ENCODE assay signal across 21 mouse cellular contexts in the genomic region with DNA sequence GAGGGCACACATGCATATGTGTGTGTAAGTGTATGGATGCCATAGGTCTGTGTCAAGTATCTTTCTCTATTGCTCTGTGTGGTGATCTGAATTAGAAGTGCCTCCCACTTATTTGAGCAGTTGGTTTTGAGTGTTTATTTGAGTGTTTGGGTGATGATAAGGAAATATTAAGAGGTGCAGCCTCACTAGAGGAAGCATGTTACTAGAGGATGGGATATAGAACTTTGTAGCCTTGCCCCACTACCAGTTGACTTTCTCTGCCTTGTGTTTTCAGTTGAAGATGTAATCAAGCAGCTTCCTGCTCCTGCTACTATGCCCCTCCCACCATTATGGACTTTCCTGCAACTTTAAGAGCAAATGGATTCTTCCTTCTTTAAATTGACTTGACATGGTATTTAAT.
"Had no signal": no experiment of that assay in that cellular context is flagged by ENCODE, and none has a peak within 500 bp of the region (broad histone marks: within the 10 kb centered on the region; RNA-seq: fewer than 3 reads in every experiment).

No protein-coding gene starts in this region.

- ATAC-seq: hindbrain, postnatal 0 days; intestine, postnatal 0 days; liver, embryonic 12.5 days had no signal

- DNase-seq: gastrocnemius, postnatal 10 days; gastrocnemius, postnatal 25 days; heart, adult 18-20 months; heart, postnatal 14 days; heart, postnatal 36 days; kidney, adult 18-20 months; kidney, adult 8-10 months; kidney, postnatal 14 days; kidney, postnatal 36 days; layer of hippocampus, adult 9-11 months; layer of hippocampus, postnatal 36 days; left cerebral cortex, postnatal 4 days had no signal

- H3K4me3 ChIP-seq: heart, embryonic 13.5 days; heart, embryonic 15.5 days; hindbrain, embryonic 13.5 days; hindbrain, embryonic 15.5 days; limb, embryonic 13.5 days; limb, embryonic 15.5 days; liver, embryonic 12.5 days had no signal

- H3K27me3 ChIP-seq: heart, embryonic 13.5 days; heart, embryonic 15.5 days; hindbrain, embryonic 13.5 days; hindbrain, embryonic 15.5 days; limb, embryonic 13.5 days; limb, embryonic 15.5 days; liver, embryonic 12.5 days had no signal

- H3K9me3 ChIP-seq: heart, embryonic 13.5 days; heart, embryonic 15.5 days; hindbrain, embryonic 13.5 days; hindbrain, embryonic 15.5 days; limb, embryonic 13.5 days; limb, embryonic 15.5 days; liver, embryonic 12.5 days had no signal

- H3K36me3 ChIP-seq: heart, embryonic 13.5 days; heart, embryonic 15.5 days; hindbrain, embryonic 13.5 days; hindbrain, embryonic 15.5 days; limb, embryonic 13.5 days; limb, embryonic 15.5 days; liver, embryonic 12.5 days had no signal

- H3K4me1 ChIP-seq: heart, embryonic 13.5 days; heart, embryonic 15.5 days; hindbrain, embryonic 13.5 days; hindbrain, embryonic 15.5 days; limb, embryonic 13.5 days; limb, embryonic 15.5 days; liver, embryonic 12.5 days had no signal
